Mouse (Mus musculus) adrenal gland, postnatal 36 days (tissue): ENCODE measurements around the gene Ppat. TPM values are rescaled to one million over a fixed set of nuclear protein-coding genes. Genes with fewer than 3 reads are reported as not detected.
"Not testable (repeated sequence)": the region's sequence is repeated elsewhere in the genome, so short reads cannot be mapped to it uniquely, and the experiment has no call there.

Source experiments
- DNase-seq, 2 experiments: peaks; one replicate each; pipeline ENCODE4 v3.0.0; 2021; ENCODE audit warnings: mixed read lengths in 1 of 2
- long read RNA-seq, 2 experiments: library from polyadenylated mRNA; stranded (forward); transcript quantifications; one replicate each; pipeline ENCODE4 v2.0.0; 2021; ENCODE audit warnings: borderline sequencing depth in 2 of 2
- total RNA-seq, 2 experiments: library from RNA; stranded (reverse); gene quantifications; 2 replicates each; pipeline ENCODE4 v1.2.3; 2021

Ppat gene
- 10 to 100 TPM; 17.9 to 24.7 TPM for total RNA-seq
- long read RNA-seq, experiment 1, transcript Ppat-202 (11 exons, 3,981 nt), result major isoform, 24 of 30 reads
- long read RNA-seq, experiment 1, partial matches to known transcripts, result 3 of 30 reads
- long read RNA-seq, experiment 1, other reads (novel, unspliced or antisense), result 3 of 30 reads
- long read RNA-seq, experiment 2, partial matches to known transcripts, result 0 of 3 reads
- long read RNA-seq, experiment 2, other reads (novel, unspliced or antisense), result 0 of 3 reads

- peak; percentile 99 for DNase-seq
These were observed at the start of gene Ppat, which contains the start of gene Paics for GRCm38 (mm10) chr5:76951106-76952027. Gene Ppat (minus strand): TSS chr5:76951578. Gene Paics (plus strand): TSS chr5:76951307.

GRCm38 (mm10) chr5:76998416-76998815 is 47.0 kb upstream of the Ppat start:
- DNase-seq, result peak in 1 of 2 experiments; percentile 20

- DNase-seq, result no peak
These were observed 41.9 kb upstream of the Ppat start for GRCm38 (mm10) chr5:76993174-76993814.

- no peak for DNase-seq
These were observed 39.4 kb upstream of the Ppat start for GRCm38 (mm10) chr5:76990789-76991188.

GRCm38 (mm10) chr5:76984015-76984414 is 32.6 kb upstream of the Ppat start:
- no peak for DNase-seq

- peak; percentile 36 to 50 for DNase-seq
These were observed 24.4 kb upstream of the Ppat start for GRCm38 (mm10) chr5:76975736-76976135.

- peak; percentile 90 to 93 for DNase-seq
These were observed 23.3 kb upstream of the Ppat start, which contains the start of gene Srp72 for GRCm38 (mm10) chr5:76974554-76975285. Gene Srp72 (plus strand): TSS chr5:76974683.

- DNase-seq, result no peak
These were observed 22.8 kb upstream of the Ppat start for GRCm38 (mm10) chr5:76974207-76974553.

GRCm38 (mm10) chr5:76973488-76973887 is 22.1 kb upstream of the Ppat start:
- DNase-seq, result no peak

- not testable (repeated sequence) for DNase-seq
These were observed 19.7 kb upstream of the Ppat start for GRCm38 (mm10) chr5:76971115-76971514.

GRCm38 (mm10) chr5:76969250-76969649 is 17.9 kb upstream of the Ppat start:
- DNase-seq, result no peak

- peak; percentile 17 to 36 for DNase-seq
These were observed 13.3 kb upstream of the Ppat start for GRCm38 (mm10) chr5:76964651-76965050.

GRCm38 (mm10) chr5:76962545-76962944 is 11.2 kb upstream of the Ppat start:
- peak; percentile 76 to 80 for DNase-seq

- no peak for DNase-seq
These were observed 8.2 kb upstream of the Ppat start for GRCm38 (mm10) chr5:76959587-76959986.

GRCm38 (mm10) chr5:76957954-76958353 is 6.6 kb upstream of the Ppat start:
- no peak for DNase-seq

- DNase-seq, result no peak
These were observed 4.1 kb upstream of the Ppat start for GRCm38 (mm10) chr5:76955474-76955873.

- DNase-seq, result peak; percentile 22 to 32
These were observed 3.0 kb upstream of the Ppat start for GRCm38 (mm10) chr5:76954271-76954900.

GRCm38 (mm10) chr5:76953794-76954193 is 2.4 kb upstream of the Ppat start:
- no peak for DNase-seq

- no peak for DNase-seq
These were observed 998 bp upstream of the Ppat start for GRCm38 (mm10) chr5:76952112-76953040.
